ENCODE assay signal across 8 mouse cellular contexts in the genomic region with DNA sequence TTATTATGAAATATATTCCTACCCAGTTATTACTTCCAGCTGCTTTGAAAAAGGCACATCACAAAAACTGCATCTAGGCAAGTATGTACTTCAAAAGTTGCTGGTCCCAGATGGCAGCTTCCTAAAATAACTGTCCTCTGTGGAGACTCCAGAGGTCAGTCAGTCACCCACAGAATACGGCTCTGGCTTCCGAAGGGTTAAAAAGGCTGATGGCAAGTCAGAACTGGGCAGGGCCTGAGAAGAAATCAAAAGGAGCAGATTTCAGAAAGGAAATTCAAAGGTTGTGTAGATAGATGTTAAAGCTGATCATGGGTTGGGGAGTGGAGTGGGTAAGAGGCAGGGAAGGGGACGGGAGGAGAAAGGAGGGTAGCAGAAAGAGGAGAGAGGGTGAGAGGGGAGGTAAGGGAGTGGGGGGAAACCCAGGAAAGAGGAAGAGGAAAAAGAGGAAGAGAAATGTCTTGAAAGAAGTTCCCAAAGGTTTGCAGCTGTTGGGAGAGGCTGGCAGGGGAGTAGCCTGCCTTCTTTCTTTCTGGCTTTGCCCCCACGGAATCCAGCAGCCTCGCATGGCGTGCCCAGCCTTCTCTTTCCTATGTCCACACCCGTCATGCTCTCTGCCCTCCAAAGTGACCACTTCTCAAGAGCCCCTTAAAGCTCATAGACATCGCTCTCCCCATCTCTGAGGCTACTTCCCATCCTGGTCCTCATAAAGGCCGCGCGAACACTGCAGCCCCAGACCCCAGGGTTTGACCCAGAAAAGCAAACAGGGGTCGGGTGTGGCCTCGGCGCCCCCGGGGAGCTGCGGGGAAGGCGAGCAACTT. TPM values are rescaled to one million over a fixed set of nuclear protein-coding genes. Genes with fewer than 3 reads are reported as not detected.
DNase-seq lines count a peak whose midpoint lies in the region; ATAC-seq lines count a peak whose summit lies in the region.

No protein-coding gene starts in this region.

- ATAC-seq in lung, embryonic 15.5 days (ENCODE audit: borderline replicate concordance, extremely low read depth, low FRiP score, low TSS enrichment), result no peak; the same call in 1 of the 2 replicates
- 0 out of 2 replicates have a peak, but pooled peaks have one; percentile 4 for ATAC-seq in forebrain, embryonic 11.5 days (replicated peaks; ENCODE audit: low FRiP score)
- no peak; the same call in none of the 2 replicates for ATAC-seq in neural tube, embryonic 15.5 days (ENCODE audit: low FRiP score)

- peaks cover 44% of the 10 kb centered on the region for H3K4me1 ChIP-seq in lung, embryonic 15.5 days
- H3K4me1 ChIP-seq in forebrain, embryonic 11.5 days (replicated peaks; ENCODE audit: control insufficient read depth, insufficient read depth, low read length), result peaks cover 2% of the 10 kb centered on the region; the same call in 1 of the 2 replicates
- peaks cover 56% of the 10 kb centered on the region for H3K4me1 ChIP-seq in limb, embryonic 10.5 days
- peaks cover 36% of the 10 kb centered on the region for H3K4me1 ChIP-seq in neural tube, embryonic 15.5 days

- H3K9ac ChIP-seq in lung, embryonic 15.5 days, result peak overlapping the region; percentile 73
- peak overlapping the region; percentile 72 for H3K9ac ChIP-seq in forebrain, embryonic 11.5 days (ENCODE audit: low read length)
- peak overlapping the region; percentile 57 for H3K9ac ChIP-seq in neural tube, embryonic 15.5 days (replicated peaks)

- no peaks in the 10 kb centered on the region for H3K36me3 ChIP-seq in lung, embryonic 15.5 days
- H3K36me3 ChIP-seq in forebrain, embryonic 11.5 days (ENCODE audit: control insufficient read depth, insufficient read depth, low read length), result no peaks in the 10 kb centered on the region
- H3K36me3 ChIP-seq in limb, embryonic 10.5 days, result peaks cover 5% of the 10 kb centered on the region
- no peaks in the 10 kb centered on the region for H3K36me3 ChIP-seq in neural tube, embryonic 15.5 days

- no peaks in the 10 kb centered on the region for H3K9me3 ChIP-seq in lung, embryonic 15.5 days
- no peaks in the 10 kb centered on the region for H3K9me3 ChIP-seq in forebrain, embryonic 11.5 days (ENCODE audit: control insufficient read depth, low read length)
- no peaks in the 10 kb centered on the region for H3K9me3 ChIP-seq in limb, embryonic 10.5 days (replicated peaks)
- H3K9me3 ChIP-seq in neural tube, embryonic 15.5 days (replicated peaks), result no peaks in the 10 kb centered on the region

- H3K4me2 ChIP-seq in lung, embryonic 15.5 days, result peak overlapping the region; percentile 92
- peak overlapping the region; percentile 80 for H3K4me2 ChIP-seq in forebrain, embryonic 11.5 days (ENCODE audit: low read depth, low read length, severe bottlenecking)
- H3K4me2 ChIP-seq in neural tube, embryonic 15.5 days, result peak overlapping the region; percentile 94

- WGBS in lung, embryonic 15.5 days, result 8% methylated on average over 17 of the region's 17 CpGs
- WGBS in forebrain, embryonic 11.5 days, result 6% methylated on average over 17 of the region's 17 CpGs
- 7% methylated on average over 17 of the region's 17 CpGs for WGBS in limb, embryonic 10.5 days
- 7% methylated on average over 17 of the region's 17 CpGs for WGBS in neural tube, embryonic 15.5 days

- DNase-seq in lung, postnatal 4 days, result no peak
- no peak for DNase-seq in forebrain, embryonic 11.5 days (ENCODE audit: low spot score)
- DNase-seq in limb, embryonic 10.5 days (ENCODE audit: low spot score), result no peak
- DNase-seq in embryo, embryonic 10.5 days (ENCODE audit: low spot score), result no peak
- no peak for DNase-seq in left cerebral cortex, adult 9 months (ENCODE audit: low spot score in 2 of 2)
- no peak for DNase-seq in left cerebral cortex, postnatal 10 days (ENCODE audit: extremely low spot score in 1 of 2, low spot score in 2 of 2)

- peak overlapping the region; percentile 60 for H3K27ac ChIP-seq in lung, embryonic 15.5 days
- no peak overlapping the region for H3K27ac ChIP-seq in forebrain, embryonic 11.5 days (ENCODE audit: low read depth, low read length)
- peak overlapping the region; percentile 92 for H3K27ac ChIP-seq in limb, embryonic 10.5 days
- H3K27ac ChIP-seq in neural tube, embryonic 15.5 days (replicated peaks), result peak overlapping the region; percentile 75

- intact Hi-C loops in left cerebral cortex, postnatal 10 days (cut with DNase I), result loop anchor here (5.0 to 10.0 kb wide), 2 partner anchors 204 to 286 kb away; no protein-coding TSS in a partner anchor

- H3K27me3 ChIP-seq in lung, embryonic 15.5 days, result no peaks in the 10 kb centered on the region
- H3K27me3 ChIP-seq in forebrain, embryonic 11.5 days (ENCODE audit: control insufficient read depth, insufficient read depth, low read length), result no peaks in the 10 kb centered on the region
- H3K27me3 ChIP-seq in limb, embryonic 10.5 days (ENCODE audit: low read depth, poor library complexity, severe bottlenecking), result peaks cover 20% of the 10 kb centered on the region
- peaks cover 15% of the 10 kb centered on the region; the same call in 1 of the 2 replicates for H3K27me3 ChIP-seq in neural tube, embryonic 15.5 days (replicated peaks)

- peak overlapping the region; percentile 68 for H3K4me3 ChIP-seq in lung, embryonic 15.5 days
- H3K4me3 ChIP-seq in forebrain, embryonic 11.5 days (ENCODE audit: low read depth, low read length), result peak overlapping the region; percentile 57
- H3K4me3 ChIP-seq in limb, embryonic 10.5 days, result peak overlapping the region; percentile 85
- H3K4me3 ChIP-seq in neural tube, embryonic 15.5 days (replicated peaks), result peak overlapping the region; percentile 58

RNA-seq across cellular contexts. Expression of a gene that starts 0.5 kb away (rescaled TPM):
- polyA plus RNA-seq in lung, embryonic 15.5 days (2015; fragmentation: Nextera tagmentation; extraction: Ambion mirVana), result 79.3 and 82.4 TPM in 2 replicates
- polyA plus RNA-seq in forebrain, embryonic 11.5 days (2014; fragmentation: Nextera tagmentation; extraction: Ambion mirVana), result 24.8 and 31.4 TPM in 2 replicates
- 61.8 and 90.1 TPM in 2 replicates for polyA plus RNA-seq in limb, embryonic 10.5 days (2016; fragmentation: Nextera tagmentation; extraction: Ambion mirVana)
- polyA plus RNA-seq in neural tube, embryonic 15.5 days (2015; fragmentation: Nextera tagmentation; extraction: Ambion mirVana), result 51.9 and 53.6 TPM in 2 replicates
- total RNA-seq in left cerebral cortex, postnatal 10 days (2021), result 10 to 100 TPM; 39.1 to 43.8 TPM

RNA-seq across cellular contexts. Expression of a gene that starts 23.8 kb away (rescaled TPM):
- 39.4 and 46.1 TPM in 2 replicates for polyA plus RNA-seq in lung, embryonic 15.5 days (2015; fragmentation: Nextera tagmentation; extraction: Ambion mirVana)
- 45.2 and 48.8 TPM in 2 replicates for polyA plus RNA-seq in forebrain, embryonic 11.5 days (2014; fragmentation: Nextera tagmentation; extraction: Ambion mirVana)
- polyA plus RNA-seq in limb, embryonic 10.5 days (2016; fragmentation: Nextera tagmentation; extraction: Ambion mirVana), result 36.4 and 46.3 TPM in 2 replicates
- polyA plus RNA-seq in neural tube, embryonic 15.5 days (2015; fragmentation: Nextera tagmentation; extraction: Ambion mirVana), result 43.8 and 45.4 TPM in 2 replicates
- total RNA-seq in left cerebral cortex, postnatal 10 days (2021), result 10 to 100 TPM; 33.1 to 34.8 TPM
